Mouse (Mus musculus) hindbrain, embryonic 16.5 days (tissue): ENCODE measurements around the gene Golm1. TPM values are rescaled to one million over a fixed set of nuclear protein-coding genes. Genes with fewer than 3 reads are reported as not detected.

Experiments used
- ATAC-seq: fragments of 200-750 bp; cut with Nextera tagmentation; 2 replicates; pipeline ENCODE4 v1.8.0; 2017; ENCODE audit warnings: moderate TSS enrichment, moderate library complexity
- H3K27ac ChIP-seq: fragments of 300-500 bp; sonication (generic); 2 replicates; pipeline ENCODE4 v1.5.1; 2014; ENCODE audit warnings: low read depth, mild to moderate bottlenecking, control low read depth, low read length, moderate library complexity
- H3K27me3 ChIP-seq: fragments of 300-500 bp; sonication (generic); replicated peaks from 2 replicates; pipeline ENCODE4 v1.6.1; 2014; ENCODE audit warnings: low read length; ENCODE audit not compliant: control insufficient read depth, insufficient read depth
- H3K36me3 ChIP-seq: fragments of 300-500 bp; sonication (generic); 2 replicates; pipeline ENCODE4 v1.6.1; 2014; ENCODE audit warnings: mild to moderate bottlenecking, low read length, moderate library complexity, mixed read lengths; ENCODE audit not compliant: control insufficient read depth, insufficient read depth
- H3K4me1 ChIP-seq: fragments of 300-500 bp; sonication (generic); 2 replicates; pipeline ENCODE4 v1.6.1; 2014; ENCODE audit warnings: low read depth, low read length; ENCODE audit not compliant: control insufficient read depth, insufficient read depth
- H3K4me2 ChIP-seq: fragments of 300-500 bp; sonication (generic); 2 replicates; pipeline ENCODE4 v1.6.1; 2014; ENCODE audit warnings: mild to moderate bottlenecking, low read length, control low read depth, moderate library complexity
- H3K4me3 ChIP-seq: fragments of 300-500 bp; sonication (generic); 2 replicates; pipeline ENCODE4 v1.5.1; 2014; ENCODE audit warnings: mild to moderate bottlenecking, low read length, control low read depth, moderate library complexity
- H3K9ac ChIP-seq: fragments of 300-500 bp; sonication (generic); 2 replicates; pipeline ENCODE4 v1.6.1; 2014; ENCODE audit warnings: low read depth, mild to moderate bottlenecking, control low read depth, low read length, moderate library complexity
- H3K9me3 ChIP-seq: fragments of 300-500 bp; sonication (generic); 2 replicates; pipeline ENCODE4 v1.6.1; 2014; ENCODE audit warnings: mild to moderate bottlenecking, low read length, moderate library complexity; ENCODE audit not compliant: control insufficient read depth
- WGBS: fragments of 180-500 bp; shearing (Covaris S2); extraction: QIAGEN DNeasy Blood & Tissue Kit; methylation state at CpG from one replicate; pipeline ENCODE4 v1.1.7; 2014; 5-methylcytosine and 5-hydroxymethylcytosine counted together
- polyA plus RNA-seq: library from polyadenylated mRNA; unstranded; fragments of >200 nt; fragmentation: Nextera tagmentation; extraction: Ambion mirVana; gene quantifications from 2 replicates; pipeline ENCODE4 v1.2.1, GENCODE M21; 2015

Gene Golm1
- polyA plus RNA-seq, 1 experiment from 2014 or later, result 21.0 TPM

DNA sequence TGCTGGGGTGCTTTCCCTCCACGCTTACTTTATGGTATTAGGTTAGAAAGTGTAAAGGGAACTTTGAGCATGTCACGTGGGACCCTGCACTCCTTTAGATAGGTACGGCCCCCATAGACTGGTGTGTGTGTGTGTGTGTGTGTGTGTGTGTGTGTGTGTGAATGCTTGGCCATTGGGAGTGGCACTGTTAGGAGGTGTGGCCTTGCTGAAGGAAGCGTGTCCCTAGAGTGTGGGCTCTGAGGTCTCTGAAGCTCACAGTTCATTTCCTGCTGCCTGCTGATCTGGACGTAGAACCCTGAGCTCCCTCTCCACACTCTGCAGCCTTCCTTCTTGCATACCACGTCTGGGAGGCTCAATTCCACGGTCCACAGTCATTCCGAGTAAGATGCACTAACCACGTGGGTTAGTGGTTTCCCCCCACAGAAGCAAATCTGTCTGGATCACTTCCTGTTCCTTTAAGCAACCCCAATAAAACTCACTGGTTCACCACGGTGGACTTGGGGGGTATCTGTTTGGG is 19.2 kb downstream of the Golm1 start:
- Histone ChIP-seq H3K27ac (no peak overlapping the region), H3K27me3 (no peaks in the 10 kb centered on the region), H3K36me3 (no peaks in the 10 kb centered on the region), H3K9ac (no peak overlapping the region), H3K4me3 (no peak overlapping the region), H3K4me1 (peaks cover 14% of the 10 kb centered on the region), H3K4me2 (no peak overlapping the region), H3K9me3 (no peaks in the 10 kb centered on the region)
- WGBS, result 48% methylated on average over 10 of the region's 10 CpGs
- ATAC-seq, result 0 out of 2 replicates have a peak, but pooled peaks have one; percentile 16

DNA sequence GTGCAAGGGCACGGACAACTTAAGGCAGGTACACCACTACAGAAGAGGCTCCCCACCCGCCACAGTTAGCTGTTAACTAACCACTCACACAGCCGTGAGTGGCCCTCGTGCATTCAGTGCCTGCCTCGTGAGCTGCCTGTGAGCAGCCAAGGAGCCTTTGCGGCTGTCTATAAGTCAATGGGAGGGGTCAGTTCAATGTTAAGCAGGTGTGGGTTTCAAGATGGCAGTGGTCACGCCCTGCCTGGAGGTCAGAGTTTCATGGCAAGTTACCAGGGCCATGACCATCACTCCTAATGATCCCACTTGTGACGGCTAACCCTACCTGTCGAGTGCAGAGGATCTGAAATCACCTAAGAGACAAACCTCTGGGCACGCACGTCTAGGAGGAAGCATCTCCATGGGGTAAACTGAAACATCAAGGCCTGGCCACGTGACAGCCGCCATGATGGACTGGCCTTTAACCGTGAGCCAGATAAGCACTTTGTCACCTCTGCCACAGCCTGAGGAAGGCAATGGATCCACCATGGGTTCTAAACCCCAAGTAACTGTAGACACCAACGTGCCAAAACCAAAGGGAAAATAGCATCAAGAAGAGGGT is 19.8 kb downstream of the Golm1 start:
- H3K27me3 ChIP-seq, result no peaks in the 10 kb centered on the region
- H3K27ac ChIP-seq, result no peak overlapping the region
- H3K9ac ChIP-seq, result no peak overlapping the region
- WGBS, result 93% methylated on average over 15 of the region's 15 CpGs
- ATAC-seq, result no peak
- H3K4me3 ChIP-seq, result no peak overlapping the region
- H3K4me2 ChIP-seq, result no peak overlapping the region
- no peaks in the 10 kb centered on the region for H3K9me3 ChIP-seq
- peaks cover 14% of the 10 kb centered on the region for H3K4me1 ChIP-seq
- no peaks in the 10 kb centered on the region for H3K36me3 ChIP-seq

GRCm38 (mm10) chr13:59654465-59654864 is 21.1 kb downstream of the Golm1 start:
- Histone ChIP-seq H3K27ac (no peak overlapping the region), H3K4me3 (no peak overlapping the region), H3K27me3 (no peaks in the 10 kb centered on the region), H3K9ac (no peak overlapping the region), H3K4me2 (no peak overlapping the region), H3K9me3 (no peaks in the 10 kb centered on the region), H3K36me3 (no peaks in the 10 kb centered on the region), H3K4me1 (peaks cover 14% of the 10 kb centered on the region)
- no peak for ATAC-seq
- WGBS, result 94% methylated on average over 5 of the region's 5 CpGs

DNA sequence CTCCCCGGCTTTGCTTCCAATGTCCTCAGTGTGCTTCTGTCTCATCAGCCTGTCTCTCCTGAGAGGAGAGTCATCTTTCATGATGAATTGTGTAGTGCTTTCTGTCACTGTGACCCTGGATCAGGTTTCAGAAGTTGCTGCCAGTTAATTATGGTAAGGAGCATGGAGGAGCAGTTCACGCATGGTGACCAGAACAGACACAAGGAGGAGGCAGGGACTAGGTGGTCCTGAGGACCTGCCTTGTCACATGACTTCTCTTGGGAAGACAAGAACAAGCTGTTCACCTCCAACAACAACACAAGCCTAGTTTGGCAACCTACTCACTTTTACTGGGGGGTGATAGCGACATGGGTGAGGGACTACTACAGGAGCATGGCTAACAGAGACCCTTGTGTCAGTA is 22.5 kb downstream of the Golm1 start:
- H3K9me3 ChIP-seq, result no peaks in the 10 kb centered on the region
- peaks cover 14% of the 10 kb centered on the region for H3K4me1 ChIP-seq
- 52% methylated on average over 3 of the region's 3 CpGs for WGBS
- no peak for ATAC-seq
- no peak overlapping the region for H3K9ac ChIP-seq
- H3K27me3 ChIP-seq, result no peaks in the 10 kb centered on the region
- no peak overlapping the region for H3K4me2 ChIP-seq
- no peak overlapping the region; the same call in 1 of the 2 replicates for H3K27ac ChIP-seq
- no peaks in the 10 kb centered on the region for H3K36me3 ChIP-seq
- no peak overlapping the region for H3K4me3 ChIP-seq

- H3K4me3 ChIP-seq, result no peak overlapping the region
- no peak overlapping the region; the same call in 1 of the 2 replicates for H3K27ac ChIP-seq
- H3K4me2 ChIP-seq, result no peak overlapping the region
- ATAC-seq, result no peak; the same call in 1 of the 2 replicates
- H3K9me3 ChIP-seq, result no peaks in the 10 kb centered on the region
- H3K4me1 ChIP-seq, result peaks cover 14% of the 10 kb centered on the region
- 18% methylated on average over 5 of the region's 5 CpGs for WGBS
- no peak overlapping the region for H3K9ac ChIP-seq
- H3K27me3 ChIP-seq, result no peaks in the 10 kb centered on the region
- H3K36me3 ChIP-seq, result no peaks in the 10 kb centered on the region
Observed at GRCm38 (mm10) chr13:59652651-59653050, 23.0 kb downstream of the Golm1 start.

DNA sequence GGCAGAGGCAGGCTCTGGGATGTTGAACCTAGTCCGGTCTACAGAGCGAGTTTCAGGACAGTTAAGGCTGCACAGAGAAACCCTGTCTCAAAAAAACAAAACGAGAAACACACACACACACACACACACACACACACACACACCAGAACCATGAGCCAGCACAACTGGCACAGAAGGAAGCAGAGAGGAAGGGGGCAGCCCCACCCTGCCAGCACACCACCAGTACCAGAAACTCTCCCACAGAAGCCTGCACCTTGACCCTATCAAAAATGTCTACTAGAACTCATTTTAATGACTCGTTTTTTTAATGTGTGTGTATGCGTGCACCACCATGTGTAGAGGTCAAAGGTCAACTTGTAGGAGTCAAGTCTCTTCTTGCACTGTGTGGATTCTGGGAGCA is 25.8 kb downstream of the Golm1 start:
- Histone ChIP-seq H3K9ac (no peak overlapping the region), H3K4me2 (no peak overlapping the region), H3K36me3 (no peaks in the 10 kb centered on the region), H3K9me3 (no peaks in the 10 kb centered on the region), H3K4me3 (no peak overlapping the region), H3K27me3 (no peaks in the 10 kb centered on the region), H3K27ac (no peak overlapping the region), H3K4me1 (peaks cover 10% of the 10 kb centered on the region)
- 88% methylated on average over 5 of the region's 5 CpGs for WGBS
- no peak for ATAC-seq

DNA sequence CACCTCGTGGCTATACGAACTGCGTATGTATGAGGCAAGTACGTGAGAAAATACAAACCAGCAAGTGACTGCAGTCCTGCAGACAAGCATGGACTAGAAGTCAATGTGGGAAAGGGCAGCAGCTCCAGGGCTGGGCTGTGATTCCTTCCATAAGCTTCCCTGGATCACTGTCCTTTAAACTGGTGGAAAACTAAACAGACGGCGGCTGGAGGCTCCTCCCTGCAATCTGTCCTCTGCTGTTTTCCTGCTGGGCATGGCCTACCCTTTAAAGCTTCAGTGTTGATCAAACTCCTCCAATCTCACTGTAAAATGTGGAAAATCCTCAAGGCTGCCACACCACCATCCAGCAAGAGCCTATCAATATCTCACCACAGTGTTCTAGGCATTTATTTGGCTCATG is 27.0 kb downstream of the Golm1 start:
- Histone ChIP-seq H3K4me3 (no peak overlapping the region), H3K9ac (no peak overlapping the region), H3K27me3 (no peaks in the 10 kb centered on the region), H3K36me3 (no peaks in the 10 kb centered on the region), H3K9me3 (no peaks in the 10 kb centered on the region), H3K4me1 (peaks cover 10% of the 10 kb centered on the region), H3K4me2 (no peak overlapping the region), H3K27ac (no peak overlapping the region)
- no peak for ATAC-seq
- WGBS, result 87% methylated on average over 6 of the region's 6 CpGs

DNA sequence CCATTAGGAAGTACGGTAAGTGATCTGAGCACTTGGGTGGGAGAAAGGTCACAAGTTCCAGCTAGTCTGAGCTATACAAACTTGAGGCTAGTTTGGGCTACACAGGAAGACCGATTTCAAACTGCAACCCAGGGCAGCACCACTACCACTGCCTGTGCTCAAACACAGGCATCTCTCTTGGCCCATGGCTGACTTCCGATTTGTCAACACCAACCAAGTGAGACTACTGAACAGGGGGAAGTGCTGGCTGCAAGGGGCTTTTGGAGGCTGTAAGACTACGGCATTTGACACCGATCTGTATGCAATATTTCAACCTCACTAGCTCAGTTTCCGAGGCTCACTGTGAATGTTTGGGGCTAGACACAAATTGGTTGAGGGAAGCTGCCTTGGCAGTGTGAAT is 28.1 kb downstream of the Golm1 start:
- no peak overlapping the region for H3K27ac ChIP-seq
- WGBS, result 90% methylated on average over 6 of the region's 6 CpGs
- H3K4me1 ChIP-seq, result peaks cover 3% of the 10 kb centered on the region
- no peaks in the 10 kb centered on the region for H3K9me3 ChIP-seq
- no peaks in the 10 kb centered on the region for H3K27me3 ChIP-seq
- no peak overlapping the region for H3K4me3 ChIP-seq
- no peak for ATAC-seq
- no peaks in the 10 kb centered on the region for H3K36me3 ChIP-seq
- no peak overlapping the region for H3K4me2 ChIP-seq
- no peak overlapping the region for H3K9ac ChIP-seq

- Histone ChIP-seq H3K9me3 (no peaks in the 10 kb centered on the region), H3K9ac (no peak overlapping the region), H3K27me3 (no peaks in the 10 kb centered on the region), H3K4me3 (no peak overlapping the region), H3K36me3 (no peaks in the 10 kb centered on the region), H3K4me1 (no peaks in the 10 kb centered on the region), H3K4me2 (no peak overlapping the region), H3K27ac (no peak overlapping the region)
- peak; percentile 51 for ATAC-seq
- 51% methylated on average over 11 of the region's 11 CpGs for WGBS
Observed at GRCm38 (mm10) chr13:59646674-59647244, 28.9 kb downstream of the Golm1 start.
